Mouse (Mus musculus): ENCODE data around the gene Pak1ip1. TPM values are rescaled to one million over a fixed set of nuclear protein-coding genes. Genes with fewer than 3 reads are reported as not detected.
A peak's percentile ranks its signal among the peaks of the same experiment; 100 is the strongest.

Pak1ip1 gene
- polyA plus RNA-seq (2021), result 70.1 TPM

- TF ChIP-seq CTCF (IDR thresholded peaks at IDR 0.05), result no peak
- ChIA-PET POLR2A (interaction anchor here (0.8 to 1.6 kb wide), 4 partner anchors 12 to 147 kb away, joined by 3 to 5 read pairs (median 4); partner anchors contain the start of gene Gcnt2), CTCF (interaction anchor here (1.1 kb wide), 1 partner anchor 18 kb away, joined by 3 read pairs; no protein-coding TSS in a partner anchor)
- DNase-seq (ENCODE audit: low read depth, low spot score) (peak; percentile 77), ATAC-seq (peak; percentile 91)
- in situ Hi-C loops (cut with MboI; ENCODE audit: low pct_unique_long_range_greater_than_20kb), result loop anchor here (10.0 kb wide), 1 partner anchor 244 kb away; the partner anchor contains the start of gene Smim13
- no peaks in the 10 kb centered on the region for H3K27me3 ChIP-seq
Measured at GRCm38 (mm10) chr13:41000926-41001639, at the start of gene Pak1ip1. TSS of gene Pak1ip1 (plus strand) at chr13:41001023.

DNA sequence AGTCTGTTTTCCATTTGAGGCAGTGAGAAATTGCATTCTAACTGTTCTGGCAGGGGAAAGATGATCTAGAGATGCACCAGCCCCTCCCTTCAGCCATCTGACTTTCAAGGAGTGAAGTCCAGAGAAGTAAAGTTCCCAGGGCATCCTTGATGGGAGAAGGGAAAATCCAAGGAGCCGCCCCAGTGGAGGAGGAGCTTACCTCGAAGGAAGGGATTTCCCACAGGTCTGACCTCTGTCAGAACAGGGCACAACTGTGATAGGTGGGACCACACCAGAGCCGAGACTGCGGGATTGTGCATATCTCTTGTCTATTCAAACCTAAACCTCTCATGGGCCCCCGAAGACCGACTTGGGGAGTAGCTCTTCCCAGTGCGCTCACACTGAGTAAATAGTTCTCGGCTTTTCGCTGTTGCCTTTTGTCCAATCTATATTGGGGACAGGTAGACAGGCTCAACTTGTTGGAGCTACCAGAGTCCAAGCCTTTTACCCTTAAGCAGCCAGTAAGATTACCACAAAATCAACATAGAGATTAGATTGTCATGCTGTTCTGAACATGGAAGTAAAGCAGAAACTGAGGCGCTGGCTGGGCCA, 49.3 kb upstream of the Pak1ip1 start:
- ATAC-seq (no peak), DNase-seq (ENCODE audit: low read depth, low spot score) (no peak)
- TF ChIP-seq CTCF (IDR thresholded peaks at IDR 0.05), result no peak
- H3K27me3 ChIP-seq, result no peaks in the 10 kb centered on the region
- ChIA-PET CTCF (no interaction called here), POLR2A (no interaction called here)
- in situ Hi-C loops (cut with MboI; ENCODE audit: low pct_unique_long_range_greater_than_20kb), result no loop called here

DNA sequence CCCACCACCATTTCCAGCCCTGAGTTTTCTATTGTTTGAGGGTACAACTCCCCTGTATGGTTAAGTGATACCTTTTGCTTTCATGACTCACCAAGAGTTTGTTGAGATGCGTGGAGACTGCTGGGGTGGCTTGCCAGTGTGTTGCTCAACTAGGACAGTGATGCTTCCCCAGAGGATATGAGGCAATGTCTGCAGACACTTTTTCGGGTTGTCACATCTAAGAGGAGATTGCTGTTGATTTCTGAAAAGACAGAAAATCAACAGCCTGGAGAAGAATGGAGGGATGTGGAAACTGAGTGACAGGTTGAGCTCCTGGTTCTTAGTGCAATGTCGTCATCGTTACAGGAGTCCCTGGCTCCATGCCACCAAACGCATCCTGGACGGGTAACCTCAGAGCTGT, 47.6 kb upstream of the Pak1ip1 start:
- in situ Hi-C loops (cut with MboI; ENCODE audit: low pct_unique_long_range_greater_than_20kb), result no loop called here
- POLR2A ChIA-PET, result no interaction called here

DNA sequence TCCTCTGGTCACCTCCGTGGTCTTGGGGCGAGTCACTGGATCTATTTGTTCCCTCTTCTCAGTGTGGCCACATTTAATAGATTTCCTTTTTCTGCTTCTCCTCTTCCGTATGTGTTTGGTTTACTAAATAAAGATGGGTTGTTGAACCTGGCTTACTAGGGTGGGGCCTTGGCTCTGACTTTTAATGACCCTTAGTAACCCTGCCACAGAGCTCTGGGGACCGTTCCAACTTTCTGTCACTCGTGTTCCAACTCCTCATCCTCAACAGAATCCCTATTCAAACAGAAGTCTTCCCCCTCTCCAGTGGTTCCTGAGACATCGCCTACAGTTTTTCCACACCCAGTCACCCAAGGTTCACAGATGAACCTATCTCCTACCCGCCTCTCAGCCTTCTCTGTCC, 45.0 kb upstream of the Pak1ip1 start:
- POLR2A ChIA-PET, result no interaction called here
- TF ChIP-seq CTCF (IDR thresholded peaks at IDR 0.05), result no peak
- DNase-seq (ENCODE audit: low read depth, low spot score) (no peak), ATAC-seq (no peak)
- in situ Hi-C loops (cut with MboI; ENCODE audit: low pct_unique_long_range_greater_than_20kb), result no loop called here
- CTCF ChIA-PET, result no interaction called here
- H3K27me3 ChIP-seq, result no peaks in the 10 kb centered on the region

More for the DNA sequence above, 47.6 kb upstream of the Pak1ip1 start:
- DNase-seq (ENCODE audit: low read depth, low spot score), result no peak
- TF ChIP-seq CTCF (IDR thresholded peaks at IDR 0.05), result no peak
- CTCF ChIA-PET, result no interaction called here
- no peaks in the 10 kb centered on the region for H3K27me3 ChIP-seq
- ATAC-seq, result no peak

- ChIA-PET CTCF (no interaction called here), POLR2A (no interaction called here)
- DNase-seq (ENCODE audit: low read depth, low spot score) (no peak), ATAC-seq (no peak)
- in situ Hi-C loops (cut with MboI; ENCODE audit: low pct_unique_long_range_greater_than_20kb), result no loop called here
- no peaks in the 10 kb centered on the region for H3K27me3 ChIP-seq
- no peak for TF ChIP-seq CTCF (IDR thresholded peaks at IDR 0.05)
Measured at GRCm38 (mm10) chr13:40967609-40968008, 33.2 kb upstream of the Pak1ip1 start.

- CTCF ChIA-PET, result no interaction called here
- no peak for ATAC-seq
- TF ChIP-seq CTCF (IDR thresholded peaks at IDR 0.05), result no peak
Measured at GRCm38 (mm10) chr13:40968564-40968963, 32.3 kb upstream of the Pak1ip1 start.

DNA sequence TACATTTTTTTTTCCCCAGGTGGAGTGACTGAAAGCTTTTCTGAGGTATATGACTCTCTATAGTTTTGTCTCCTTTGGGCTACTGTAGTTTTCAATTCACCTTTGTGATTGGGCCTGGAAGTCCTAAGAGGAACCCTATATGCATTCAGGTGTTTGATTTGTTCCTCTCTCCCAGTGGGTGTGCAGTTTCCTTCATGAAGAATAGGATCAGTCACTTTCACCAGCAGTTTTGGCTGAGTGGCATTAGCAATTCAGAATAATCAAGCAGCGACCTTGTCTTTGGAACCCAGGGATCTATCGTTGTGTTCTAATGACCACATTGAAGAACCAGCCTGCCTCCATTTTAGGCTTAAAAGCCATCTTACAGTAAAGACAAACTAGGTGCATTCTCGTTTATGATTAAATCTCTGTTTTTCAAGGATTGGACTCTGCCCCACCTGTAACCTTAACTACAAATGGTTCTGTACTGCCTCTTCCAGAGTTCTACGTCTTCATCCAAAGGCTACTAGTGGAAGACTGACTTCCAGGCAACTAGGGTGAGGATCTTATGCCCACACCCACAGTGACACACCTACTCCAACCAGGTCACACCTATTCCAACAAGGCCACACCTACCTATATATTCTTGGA, 30.9 kb upstream of the Pak1ip1 start:
- DNase-seq (ENCODE audit: low read depth, low spot score) (no peak), ATAC-seq (no peak)
- in situ Hi-C loops (cut with MboI; ENCODE audit: low pct_unique_long_range_greater_than_20kb), result no loop called here
- POLR2A ChIA-PET, result no interaction called here
- no peaks in the 10 kb centered on the region for H3K27me3 ChIP-seq
- CTCF ChIA-PET, result no interaction called here
- TF ChIP-seq CTCF (IDR thresholded peaks at IDR 0.05), result no peak

More at GRCm38 (mm10) chr13:40968564-40968963, 32.3 kb upstream of the Pak1ip1 start:
- in situ Hi-C loops (cut with MboI; ENCODE audit: low pct_unique_long_range_greater_than_20kb), result no loop called here
- H3K27me3 ChIP-seq, result no peaks in the 10 kb centered on the region
- no peak for DNase-seq (ENCODE audit: low read depth, low spot score)
- POLR2A ChIA-PET, result no interaction called here

DNA sequence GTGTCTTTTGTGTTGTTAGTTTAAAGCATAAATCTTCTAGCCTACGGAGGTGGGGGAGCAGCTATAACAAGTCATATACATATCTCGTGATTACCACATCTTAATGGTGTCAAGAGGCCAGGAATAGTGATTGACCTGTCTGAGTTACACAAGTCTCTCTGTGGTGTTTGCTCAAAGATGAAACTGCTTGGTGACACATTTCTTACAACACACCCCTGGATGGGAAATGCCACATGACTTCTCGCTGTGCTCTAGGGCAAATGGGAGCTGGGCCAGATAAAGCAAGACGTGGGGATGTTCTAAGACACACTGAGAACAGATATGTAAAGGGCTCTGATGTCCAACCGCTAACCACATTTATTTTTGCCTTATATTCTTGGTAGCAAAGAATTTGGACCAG, 29.6 kb upstream of the Pak1ip1 start:
- TF ChIP-seq CTCF (IDR thresholded peaks at IDR 0.05), result no peak
- ATAC-seq (no peak), DNase-seq (ENCODE audit: low read depth, low spot score) (no peak)
- ChIA-PET POLR2A (no interaction called here), CTCF (interaction anchor here (1.5 kb wide), 1 partner anchor 87 kb away, joined by 3 read pairs; no protein-coding TSS in a partner anchor)
- H3K27me3 ChIP-seq, result no peaks in the 10 kb centered on the region
- in situ Hi-C loops (cut with MboI; ENCODE audit: low pct_unique_long_range_greater_than_20kb), result no loop called here

- no peak for ATAC-seq
- TF ChIP-seq CTCF (IDR thresholded peaks at IDR 0.05), result no peak
- no peaks in the 10 kb centered on the region for H3K27me3 ChIP-seq
- in situ Hi-C loops (cut with MboI; ENCODE audit: low pct_unique_long_range_greater_than_20kb), result no loop called here
- CTCF ChIA-PET, result interaction anchor here (1.5 kb wide), 1 partner anchor 87 kb away, joined by 3 read pairs; no protein-coding TSS in a partner anchor
- POLR2A ChIA-PET, result interaction anchor here (1.0 kb wide), 1 partner anchor 84 kb away, joined by 3 read pairs; no protein-coding TSS in a partner anchor
- DNase-seq (ENCODE audit: low read depth, low spot score), result no peak
Measured at GRCm38 (mm10) chr13:40971831-40972230, 29.0 kb upstream of the Pak1ip1 start.

- DNase-seq (ENCODE audit: low read depth, low spot score) (no peak), ATAC-seq (no peak)
- POLR2A ChIA-PET, result interaction anchor here (1.0 kb wide), 1 partner anchor 85 kb away, joined by 3 read pairs; no protein-coding TSS in a partner anchor
- in situ Hi-C loops (cut with MboI; ENCODE audit: low pct_unique_long_range_greater_than_20kb), result no loop called here
- CTCF ChIA-PET, result interaction anchor here (0.8 kb wide), 1 partner anchor 128 kb away, joined by 3 read pairs; no protein-coding TSS in a partner anchor
- H3K27me3 ChIP-seq, result no peaks in the 10 kb centered on the region
- TF ChIP-seq CTCF (IDR thresholded peaks at IDR 0.05), result no peak
Measured at GRCm38 (mm10) chr13:40972976-40973375, 27.8 kb upstream of the Pak1ip1 start.

- ChIA-PET POLR2A (no interaction called here), CTCF (interaction anchor here (1.3 to 3.3 kb wide), 2 partner anchors 21 to 133 kb away, joined by 3 to 13 read pairs; no protein-coding TSS in a partner anchor)
- ATAC-seq (no peak), DNase-seq (ENCODE audit: low read depth, low spot score) (no peak)
- peak; percentile 72 for TF ChIP-seq CTCF (IDR thresholded peaks at IDR 0.05)
- no peaks in the 10 kb centered on the region for H3K27me3 ChIP-seq
- in situ Hi-C loops (cut with MboI; ENCODE audit: low pct_unique_long_range_greater_than_20kb), result no loop called here
Measured at GRCm38 (mm10) chr13:40977609-40978008, 23.2 kb upstream of the Pak1ip1 start.

Measured in Patski (cell line).